Mouse (Mus musculus) megakaryocyte progenitor cell, adult 5-6 weeks (primary cell): Measurements from ENCODE around the gene Asb4. TPM values are rescaled to one million over a fixed set of nuclear protein-coding genes. Genes with fewer than 3 reads are reported as not detected.
A peak's percentile ranks its signal among the peaks of the same experiment; 100 is the strongest.

Source experiments
- ATAC-seq: replicated peaks from 2 replicates; pipeline ENCODE4 v1.8.0; 2016; ENCODE audit warnings: mild to moderate bottlenecking, moderate TSS enrichment, inconsistent platforms; ENCODE audit not compliant: poor library complexity
- total RNA-seq, 2 experiments: library from RNA; stranded (forward) in 1 of 2; stranded (reverse) in 1 of 2; fragments of 157-497, 149-512 nt in 1 of 2; fragments of 200-1000 nt in 1 of 2; gene quantifications; 2 replicates each; pipeline versions ENCODE4 v1.2.3 to v1.2.4; 2015 to 2017

The Asb4 gene
- total RNA-seq, 2 experiments from 2014 or later = not detected

- peak; percentile 24; the same call in 1 of the 2 replicates for ATAC-seq
Measured at GRCm38 (mm10) chr6:5390298-5390697, 7.1 kb downstream of the Asb4 start.

GRCm38 (mm10) chr6:5390952-5391351, 7.8 kb downstream of the Asb4 start:
- no peak for ATAC-seq

GRCm38 (mm10) chr6:5394971-5395370, 11.8 kb downstream of the Asb4 start:
- peak; percentile 36; the same call in 1 of the 2 replicates for ATAC-seq

- ATAC-seq = no peak
Measured at GRCm38 (mm10) chr6:5396797-5397196, 13.6 kb downstream of the Asb4 start.

GRCm38 (mm10) chr6:5401394-5401793, 18.2 kb downstream of the Asb4 start:
- peak; percentile 99 for ATAC-seq

- 0 out of 2 replicates have a peak, but pooled peaks have one; percentile 32 for ATAC-seq
Measured at GRCm38 (mm10) chr6:5403095-5403815, 20.1 kb downstream of the Asb4 start.

GRCm38 (mm10) chr6:5404016-5404415, 20.8 kb downstream of the Asb4 start:
- ATAC-seq = no peak

GRCm38 (mm10) chr6:5408451-5409177, 25.4 kb downstream of the Asb4 start:
- ATAC-seq = no peak

GRCm38 (mm10) chr6:5409676-5410075, 26.5 kb downstream of the Asb4 start:
- no peak for ATAC-seq

GRCm38 (mm10) chr6:5410697-5411391, 27.7 kb downstream of the Asb4 start:
- ATAC-seq = peak; percentile 94

- ATAC-seq = peak; percentile 61
Measured at GRCm38 (mm10) chr6:5413282-5413681, 30.1 kb downstream of the Asb4 start.

GRCm38 (mm10) chr6:5421442-5421841, 38.3 kb downstream of the Asb4 start:
- no peak for ATAC-seq

GRCm38 (mm10) chr6:5422386-5422785, 39.2 kb downstream of the Asb4 start:
- no peak for ATAC-seq

GRCm38 (mm10) chr6:5423594-5423993, 40.4 kb downstream of the Asb4 start:
- ATAC-seq = no peak

GRCm38 (mm10) chr6:5427033-5427432, 43.8 kb downstream of the Asb4 start:
- ATAC-seq = no peak

GRCm38 (mm10) chr6:5429562-5429961, 46.4 kb downstream of the Asb4 start:
- no peak for ATAC-seq

GRCm38 (mm10) chr6:5429982-5430550, 46.9 kb downstream of the Asb4 start:
- ATAC-seq = no peak

GRCm38 (mm10) chr6:5433887-5434286, 50.7 kb downstream of the Asb4 start:
- no peak for ATAC-seq

- ATAC-seq = peak; percentile 69
Measured at GRCm38 (mm10) chr6:5437757-5438156, 54.6 kb downstream of the Asb4 start.

GRCm38 (mm10) chr6:5441221-5441620, 58.0 kb downstream of the Asb4 start:
- no peak for ATAC-seq
